Mouse (Mus musculus): ENCODE measurements around the gene Psg20. TPM values are rescaled to one million over a fixed set of nuclear protein-coding genes. Genes with fewer than 3 reads are reported as not detected.
"Not testable (repeated sequence)": the region's sequence is repeated elsewhere in the genome, so short reads cannot be mapped to it uniquely, and the experiment has no call there.

Psg20 gene
- polyA plus RNA-seq (2012; rRNA removed): not detected in 2 replicates
- not detected in 2 replicates for polyA plus RNA-seq (2014; fragmentation: Nextera tagmentation; extraction: Ambion mirVana)

- no peaks in the 10 kb centered on the region for H3K4me1 ChIP-seq (ENCODE audit: control insufficient read depth, insufficient read depth, low read length)
- TF ChIP-seq POLR2A (IDR thresholded peaks at IDR 0.05; ENCODE audit: borderline replicate concordance, extremely low read depth, insufficient read depth, insufficient read length): no peak
- H3K9me3 ChIP-seq (ENCODE audit: control insufficient read depth, low read length): no peaks in the 10 kb centered on the region
- no peaks in the 10 kb centered on the region for H3K27me3 ChIP-seq (ENCODE audit: control insufficient read depth, insufficient read depth, low read length)
- H3K4me2 ChIP-seq (replicated peaks; ENCODE audit: low read depth, low read length, severe bottlenecking): no peak within 1 kb of the TSS
- H3K27ac ChIP-seq (replicated peaks; ENCODE audit: low read depth, low read length): no peak within 1 kb of the TSS
- 66% methylated on average over 2 of the region's 2 CpGs for WGBS
- DNase-seq (ENCODE audit: low spot score) (no peak), ATAC-seq (ENCODE audit: low FRiP score, low read depth) (no peak)
- H3K4me3 ChIP-seq (replicated peaks; ENCODE audit: low read length): no peak within 1 kb of the TSS
- no peak within 1 kb of the TSS for H3K9ac ChIP-seq (ENCODE audit: low read depth, low read length, severe bottlenecking)
- no peaks in the 10 kb centered on the region for H3K36me3 ChIP-seq (ENCODE audit: control insufficient read depth, insufficient read depth, low read length)
Observed at GRCm38 (mm10) chr7:18686085-18686484, at the start of gene Psg20. Gene Psg20 (minus strand): TSS chr7:18686185.

GRCm38 (mm10) chr7:18734451-18734850, 48.5 kb upstream of the Psg20 start:
- WGBS: 84% methylated on average over 1 of the region's 1 CpGs
- Histone ChIP-seq H3K9ac (ENCODE audit: low read depth, low read length, severe bottlenecking) (no peak overlapping the region), H3K27me3 (ENCODE audit: control insufficient read depth, insufficient read depth, low read length) (no peaks in the 10 kb centered on the region), H3K4me1 (ENCODE audit: control insufficient read depth, insufficient read depth, low read length) (no peaks in the 10 kb centered on the region), H3K36me3 (ENCODE audit: control insufficient read depth, insufficient read depth, low read length) (no peaks in the 10 kb centered on the region), H3K4me3 (replicated peaks; ENCODE audit: low read length) (no peak overlapping the region), H3K9me3 (ENCODE audit: control insufficient read depth, low read length) (no peaks in the 10 kb centered on the region), H3K27ac (replicated peaks; ENCODE audit: low read depth, low read length) (no peak overlapping the region), H3K4me2 (replicated peaks; ENCODE audit: low read depth, low read length, severe bottlenecking) (no peak overlapping the region)
- DNase-seq (ENCODE audit: low spot score) (no peak), ATAC-seq (ENCODE audit: low FRiP score, low read depth) (no peak)
- TF ChIP-seq POLR2A (IDR thresholded peaks at IDR 0.05; ENCODE audit: borderline replicate concordance, extremely low read depth, insufficient read depth, insufficient read length): no peak

- Histone ChIP-seq H3K9ac (ENCODE audit: low read depth, low read length, severe bottlenecking) (no peak overlapping the region), H3K27ac (replicated peaks; ENCODE audit: low read depth, low read length) (no peak overlapping the region), H3K4me3 (replicated peaks; ENCODE audit: low read length) (no peak overlapping the region), H3K9me3 (ENCODE audit: control insufficient read depth, low read length) (no peaks in the 10 kb centered on the region), H3K36me3 (ENCODE audit: control insufficient read depth, insufficient read depth, low read length) (no peaks in the 10 kb centered on the region), H3K4me1 (ENCODE audit: control insufficient read depth, insufficient read depth, low read length) (no peaks in the 10 kb centered on the region), H3K27me3 (ENCODE audit: control insufficient read depth, insufficient read depth, low read length) (no peaks in the 10 kb centered on the region), H3K4me2 (replicated peaks; ENCODE audit: low read depth, low read length, severe bottlenecking) (no peak overlapping the region)
- TF ChIP-seq POLR2A (IDR thresholded peaks at IDR 0.05; ENCODE audit: borderline replicate concordance, extremely low read depth, insufficient read depth, insufficient read length): no peak
- ATAC-seq (ENCODE audit: low FRiP score, low read depth): no peak
- DNase-seq (ENCODE audit: low spot score): no peak
Observed at GRCm38 (mm10) chr7:18733111-18733510, 47.1 kb upstream of the Psg20 start.

GRCm38 (mm10) chr7:18728391-18728790, 42.4 kb upstream of the Psg20 start:
- WGBS: 68% methylated on average over 1 of the region's 1 CpGs
- Histone ChIP-seq H3K4me3 (replicated peaks; ENCODE audit: low read length) (no peak overlapping the region), H3K9ac (ENCODE audit: low read depth, low read length, severe bottlenecking) (no peak overlapping the region), H3K4me2 (replicated peaks; ENCODE audit: low read depth, low read length, severe bottlenecking) (no peak overlapping the region), H3K36me3 (ENCODE audit: control insufficient read depth, insufficient read depth, low read length) (no peaks in the 10 kb centered on the region), H3K27ac (replicated peaks; ENCODE audit: low read depth, low read length) (no peak overlapping the region), H3K27me3 (ENCODE audit: control insufficient read depth, insufficient read depth, low read length) (no peaks in the 10 kb centered on the region), H3K4me1 (ENCODE audit: control insufficient read depth, insufficient read depth, low read length) (no peaks in the 10 kb centered on the region), H3K9me3 (ENCODE audit: control insufficient read depth, low read length) (no peaks in the 10 kb centered on the region)
- DNase-seq (ENCODE audit: low spot score) (no peak), ATAC-seq (ENCODE audit: low FRiP score, low read depth) (no peak)
- TF ChIP-seq POLR2A (IDR thresholded peaks at IDR 0.05; ENCODE audit: borderline replicate concordance, extremely low read depth, insufficient read depth, insufficient read length): no peak

GRCm38 (mm10) chr7:18725931-18726330, 39.9 kb upstream of the Psg20 start:
- not testable (repeated sequence) for H3K9ac ChIP-seq (ENCODE audit: low read depth, low read length, severe bottlenecking); H3K36me3 ChIP-seq (ENCODE audit: control insufficient read depth, insufficient read depth, low read length); H3K9me3 ChIP-seq (ENCODE audit: control insufficient read depth, low read length); H3K4me2 ChIP-seq (replicated peaks; ENCODE audit: low read depth, low read length, severe bottlenecking); DNase-seq (ENCODE audit: low spot score); H3K27ac ChIP-seq (replicated peaks; ENCODE audit: low read depth, low read length); ATAC-seq (ENCODE audit: low FRiP score, low read depth); H3K27me3 ChIP-seq (ENCODE audit: control insufficient read depth, insufficient read depth, low read length); H3K4me1 ChIP-seq (ENCODE audit: control insufficient read depth, insufficient read depth, low read length); H3K4me3 ChIP-seq (replicated peaks; ENCODE audit: low read length)

GRCm38 (mm10) chr7:18724001-18724400, 38.0 kb upstream of the Psg20 start:
- no peaks in the 10 kb centered on the region for H3K27me3 ChIP-seq (ENCODE audit: control insufficient read depth, insufficient read depth, low read length)
- H3K4me1 ChIP-seq (ENCODE audit: control insufficient read depth, insufficient read depth, low read length): no peaks in the 10 kb centered on the region
- WGBS: 79% methylated on average over 6 of the region's 6 CpGs
- H3K36me3 ChIP-seq (ENCODE audit: control insufficient read depth, insufficient read depth, low read length): no peaks in the 10 kb centered on the region
- H3K27ac ChIP-seq (replicated peaks; ENCODE audit: low read depth, low read length): no peak overlapping the region
- H3K9ac ChIP-seq (ENCODE audit: low read depth, low read length, severe bottlenecking): no peak overlapping the region
- no peak for TF ChIP-seq POLR2A (IDR thresholded peaks at IDR 0.05; ENCODE audit: borderline replicate concordance, extremely low read depth, insufficient read depth, insufficient read length)
- H3K9me3 ChIP-seq (ENCODE audit: control insufficient read depth, low read length): no peaks in the 10 kb centered on the region
- DNase-seq (ENCODE audit: low spot score): no peak
- no peak overlapping the region for H3K4me2 ChIP-seq (replicated peaks; ENCODE audit: low read depth, low read length, severe bottlenecking)
- no peak for ATAC-seq (ENCODE audit: low FRiP score, low read depth)
- no peak overlapping the region for H3K4me3 ChIP-seq (replicated peaks; ENCODE audit: low read length)
